Mouse (Mus musculus): ENCODE data around the gene Yipf6.
"Not testable (repeated sequence)": the region's sequence is repeated elsewhere in the genome, so short reads cannot be mapped to it uniquely, and the experiment has no call there.

Gene Yipf6

DNA sequence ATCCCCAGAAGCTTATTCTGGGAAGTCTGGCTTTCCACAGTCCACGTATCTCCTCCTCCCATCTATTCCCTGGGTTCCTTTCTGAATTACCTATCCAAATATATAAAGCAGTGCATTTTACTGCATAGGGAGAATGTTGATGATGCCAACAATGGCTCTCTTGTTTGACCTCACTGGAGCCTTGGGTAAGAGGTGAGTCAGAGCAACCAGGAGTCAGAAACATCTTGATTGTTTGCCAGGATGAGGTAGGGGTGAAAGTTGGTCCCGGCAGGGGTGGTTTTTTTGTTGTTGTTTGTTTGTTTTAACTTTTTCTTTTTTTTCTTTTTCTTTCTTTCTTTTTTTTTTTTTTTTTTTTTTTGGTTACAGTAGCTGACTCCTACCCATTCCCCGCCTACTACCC is at the start of gene Yipf6:
TSS of gene Yipf6 (plus strand) at position 216 of the 400 bp plus-strand sequence.
- no peak for DNase-seq (ENCODE audit: low read depth, low spot score)

GRCm38 (mm10) chrX:98890072-98890405 is 46.1 kb upstream of the Yipf6 start:
- DNase-seq (ENCODE audit: low read depth, low spot score) = peak; percentile 9

DNA sequence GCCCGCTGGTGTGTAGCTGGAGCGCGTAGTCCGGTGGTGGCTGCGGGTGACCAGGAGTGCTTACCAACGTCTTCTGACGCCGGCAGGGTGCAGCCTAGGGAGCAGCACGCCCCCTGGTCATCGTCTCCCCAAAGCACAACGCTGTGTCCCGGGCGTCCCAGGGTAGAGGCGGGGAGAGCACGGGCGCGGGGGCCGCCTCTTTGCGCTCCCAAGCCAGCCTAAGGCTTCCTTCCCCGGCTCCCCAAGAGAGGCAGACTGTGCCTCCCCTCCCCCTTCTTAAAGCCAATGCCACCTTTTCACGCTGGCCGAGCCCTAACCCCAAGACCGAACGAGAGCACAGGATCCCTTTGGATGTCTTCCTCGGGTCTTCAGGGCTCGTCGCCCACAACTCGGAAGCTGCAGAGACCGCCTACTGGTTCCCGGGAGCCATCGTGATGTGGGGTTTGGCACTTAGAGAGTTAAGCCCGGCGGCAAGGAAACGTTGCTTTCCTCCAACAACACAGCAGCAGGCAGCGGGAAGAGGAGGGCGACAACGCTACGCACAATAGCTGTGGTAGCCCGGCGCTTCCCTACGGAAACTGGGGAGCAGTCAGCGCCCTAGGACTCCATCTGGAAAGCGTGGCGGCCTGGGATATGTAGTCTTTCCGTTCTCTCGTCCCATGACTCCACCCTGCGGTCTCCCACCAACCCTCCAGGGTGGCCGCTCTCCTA is 45.6 kb upstream of the Yipf6 start, which contains the start of gene Ophn1:
TSS of gene Ophn1 (minus strand) at position 620 of the 711 bp plus-strand sequence.
- DNase-seq (ENCODE audit: low read depth, low spot score) = peak; percentile 57

- DNase-seq (ENCODE audit: low read depth, low spot score) = no peak
These were observed 37.8 kb upstream of the Yipf6 start for GRCm38 (mm10) chrX:98898307-98898706.

DNA sequence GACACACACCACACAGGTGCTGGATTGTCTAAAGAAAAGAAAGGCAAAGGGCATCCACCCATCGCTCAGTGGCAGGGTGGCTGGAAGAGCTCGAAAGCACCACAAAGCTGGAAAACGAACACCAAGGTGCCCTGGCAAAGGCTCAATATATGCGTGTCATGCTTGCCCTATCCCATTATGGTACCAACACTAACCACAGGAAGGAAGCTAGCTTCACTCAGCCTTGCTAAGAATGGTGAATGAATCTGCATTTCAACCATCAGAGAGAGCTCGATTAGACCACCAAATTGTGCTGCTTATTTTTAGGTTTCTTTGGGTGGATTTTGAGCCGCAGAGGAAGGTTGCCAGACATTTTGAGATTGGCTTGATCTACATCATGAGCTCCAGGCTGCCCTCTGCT is 31.9 kb upstream of the Yipf6 start:
- no peak for DNase-seq (ENCODE audit: low read depth, low spot score)

DNA sequence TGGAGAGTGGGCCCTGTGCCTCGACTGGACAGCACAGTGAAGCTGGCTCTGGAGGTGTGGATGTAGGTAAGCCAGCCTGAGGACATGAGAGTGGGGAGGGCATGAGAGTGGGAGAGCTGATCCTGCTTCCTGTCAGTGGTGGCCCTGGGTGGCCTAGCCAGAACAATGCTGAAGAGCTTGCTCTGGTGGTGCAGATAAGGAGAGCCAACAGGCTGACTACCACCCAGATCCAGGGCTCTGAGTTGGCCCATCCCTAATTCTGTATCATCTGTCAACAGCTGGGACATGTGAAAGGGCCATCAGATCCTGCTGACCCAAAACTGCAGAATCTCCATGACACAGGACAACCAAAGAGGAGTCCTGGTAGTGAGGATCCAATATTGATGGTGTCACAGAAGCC is 27.2 kb upstream of the Yipf6 start:
- DNase-seq (ENCODE audit: low read depth, low spot score) = no peak

DNA sequence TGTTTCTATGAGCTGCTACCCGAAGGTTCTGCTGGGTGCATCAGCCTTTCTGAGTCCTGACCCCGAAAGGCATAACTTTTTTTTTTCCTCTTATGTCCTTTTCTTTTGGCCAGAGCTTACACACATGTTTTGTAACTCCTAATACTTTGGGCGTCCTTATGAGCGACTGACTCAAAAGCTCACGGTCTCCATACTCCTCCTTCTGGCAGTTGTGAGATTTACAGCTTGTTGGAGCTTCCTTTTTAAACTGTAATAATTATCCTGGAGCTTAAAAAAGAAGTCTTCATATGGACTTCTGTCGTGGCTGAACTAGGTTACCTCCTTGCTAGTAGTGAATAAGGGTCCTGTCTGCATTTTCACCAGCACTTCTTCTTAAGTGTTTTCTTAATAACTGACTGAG is 16.7 kb upstream of the Yipf6 start:
- DNase-seq (ENCODE audit: low read depth, low spot score) = peak; percentile 40

DNA sequence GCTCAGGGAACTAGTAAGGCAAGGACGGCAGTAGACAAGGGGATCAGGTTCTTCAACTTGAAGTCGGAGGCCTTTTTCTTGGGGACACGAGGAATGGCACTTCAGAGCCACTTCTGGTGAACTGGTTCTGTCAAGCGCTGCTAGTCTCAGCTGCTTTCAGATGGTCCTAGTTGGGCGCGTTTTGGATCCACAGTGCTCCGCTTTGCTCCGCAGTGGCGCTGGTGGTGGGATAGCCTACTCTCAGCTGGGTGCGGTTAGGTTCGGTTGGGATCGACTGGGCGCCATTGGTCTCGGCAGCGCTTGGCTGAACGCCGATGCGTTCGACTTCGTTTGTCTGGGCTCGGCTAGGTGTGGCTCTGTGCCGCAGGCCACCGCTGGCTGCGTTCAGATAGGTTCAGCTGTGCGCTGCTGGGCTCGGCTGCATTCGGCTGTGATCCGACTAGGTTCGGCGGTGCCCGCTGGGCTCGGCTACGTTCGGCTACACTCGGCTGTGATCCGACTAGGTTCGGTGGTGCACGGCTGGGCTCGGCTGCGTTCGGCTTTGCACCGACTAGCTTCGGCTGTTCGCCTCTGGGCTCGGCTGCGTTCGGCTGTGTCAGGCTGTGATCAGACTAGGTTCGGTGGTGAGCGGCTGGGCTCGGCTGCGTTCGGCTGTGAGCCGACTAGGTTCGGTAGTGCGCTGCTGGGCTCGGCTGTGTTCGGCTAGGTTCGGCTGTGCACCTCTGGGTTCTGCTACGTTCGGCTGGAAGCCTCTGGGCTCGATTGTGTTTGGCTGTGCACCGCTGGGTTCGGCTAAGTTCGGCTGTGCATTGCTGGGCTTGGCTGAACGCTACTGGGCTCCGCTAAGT is 815 bp downstream of the Yipf6 start:
- DNase-seq (ENCODE audit: low read depth, low spot score) = peak; percentile 90

- DNase-seq (ENCODE audit: low read depth, low spot score) = peak; percentile 92
These were observed 1.6 kb downstream of the Yipf6 start for GRCm38 (mm10) chrX:98937555-98938294.

GRCm38 (mm10) chrX:98953941-98954340 is 17.8 kb downstream of the Yipf6 start:
- DNase-seq (ENCODE audit: low read depth, low spot score) = peak; percentile 56

GRCm38 (mm10) chrX:98958287-98958686 is 22.2 kb downstream of the Yipf6 start:
- DNase-seq (ENCODE audit: low read depth, low spot score) = no peak

- no peak for DNase-seq (ENCODE audit: low read depth, low spot score)
These were observed 22.9 kb downstream of the Yipf6 start for GRCm38 (mm10) chrX:98959050-98959449.

GRCm38 (mm10) chrX:98963742-98964141 is 27.6 kb downstream of the Yipf6 start:
- no peak for DNase-seq (ENCODE audit: low read depth, low spot score)

DNA sequence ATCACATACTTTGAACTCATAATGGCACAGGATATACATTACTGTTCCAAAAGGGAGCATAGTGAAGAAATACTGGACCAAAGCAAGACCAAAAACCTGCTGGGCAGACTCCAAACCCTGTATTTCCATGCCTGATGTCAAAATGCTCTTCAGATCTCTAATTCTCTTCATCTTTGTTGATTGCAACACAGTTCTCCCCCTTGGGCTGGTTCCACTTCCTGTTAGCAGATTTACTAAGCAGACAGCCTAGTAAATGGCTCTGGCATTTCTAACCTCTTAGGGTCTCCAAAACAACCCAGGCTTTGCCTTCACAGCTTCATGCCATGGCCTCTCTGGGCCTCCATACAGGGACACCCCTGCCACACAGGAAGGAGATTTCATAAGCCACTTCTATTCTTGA is 28.4 kb downstream of the Yipf6 start:
- DNase-seq (ENCODE audit: low read depth, low spot score) = no peak

GRCm38 (mm10) chrX:98986611-98987010 is 50.5 kb downstream of the Yipf6 start:
- DNase-seq (ENCODE audit: low read depth, low spot score) = not testable (repeated sequence)

DNA sequence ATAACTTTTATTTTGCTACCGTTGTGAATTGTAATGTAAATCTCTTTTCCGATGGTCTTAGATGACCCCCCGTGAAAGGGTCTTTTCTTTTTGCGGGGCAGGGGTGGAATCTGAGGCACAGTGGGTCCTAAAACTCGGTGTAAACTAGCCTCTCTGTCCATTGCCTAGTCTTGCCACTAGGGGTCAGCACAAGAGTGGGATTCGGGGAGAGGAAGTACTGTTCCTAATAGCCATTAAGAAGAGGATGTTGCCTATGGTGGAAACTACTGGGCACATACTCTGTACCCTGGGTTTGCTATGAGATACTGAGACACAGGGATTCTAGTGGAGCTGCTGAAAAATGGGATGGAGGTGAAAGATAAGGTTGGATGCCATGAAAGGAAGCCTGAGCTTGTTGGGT is 53.5 kb downstream of the Yipf6 start:
- DNase-seq (ENCODE audit: low read depth, low spot score) = peak; percentile 45

All from mesoderm, embryonic 11.5 days (tissue).